Mouse (Mus musculus): Measurements from ENCODE around the gene Ube2g2. TPM values are rescaled to one million over a fixed set of nuclear protein-coding genes. Genes with fewer than 3 reads are reported as not detected.
"Not testable (repeated sequence)": the region's sequence is repeated elsewhere in the genome, so short reads cannot be mapped to it uniquely, and the experiment has no call there.

Ube2g2 gene
- polyA plus RNA-seq, 1 experiment from 2014 or later: 91.1 TPM

DNA sequence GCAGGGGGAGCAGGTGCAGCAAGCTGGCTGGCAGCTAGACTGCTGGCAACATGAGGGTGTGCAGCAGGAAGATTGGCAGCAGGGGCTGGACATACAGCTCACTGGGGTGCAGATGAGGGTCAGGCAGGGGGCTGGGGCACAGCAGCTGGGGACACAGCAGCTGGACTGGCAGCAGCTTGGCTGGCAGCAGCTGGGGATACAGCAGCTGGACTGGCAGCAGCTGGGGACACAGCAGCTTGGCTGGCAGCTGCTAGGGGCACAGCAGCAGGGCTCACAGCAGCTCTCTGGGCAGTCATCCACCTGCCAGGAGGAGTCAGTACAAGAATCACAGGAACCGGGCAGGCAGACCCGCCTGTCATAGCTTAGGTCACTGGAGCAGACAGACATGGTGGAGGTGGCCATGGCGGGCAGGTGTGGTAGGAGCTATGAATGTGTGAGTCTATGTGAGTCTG, 68.3 kb downstream of the Ube2g2 start, which contains the start of gene Gm19402:
Gene Gm19402 (minus strand): TSS at position 402 of the 452 bp plus-strand sequence.
- not testable (repeated sequence) for H3K36me3 ChIP-seq (replicated peaks); H3K4me1 ChIP-seq; H3K9ac ChIP-seq; H3K4me2 ChIP-seq; H3K4me3 ChIP-seq; H3K27ac ChIP-seq; H3K27me3 ChIP-seq (replicated peaks); ATAC-seq (replicated peaks); H3K9me3 ChIP-seq
- WGBS: 63% methylated on average over 3 of the region's 3 CpGs

MicroRNA genes within 50 kb of the gene (microRNA counts, 519-probe panel; counts per million panel counts)
- microRNA mmu-miR-1930: not detected

Small RNAs within 50 kb of the gene (microRNA-seq; reads per million reads assigned to microRNA genes)
- 12.7 reads per million, percentile 31 among the genes with 10 or more reads in this experiment for gene Mir1930

Other genes with a start within 250 kb of the Ube2g2 start
- 18.1 and 18.2 TPM in 2 replicates for gene Adarb1, start 204.0 kb upstream of the Ube2g2 start, polyA plus RNA-seq (2015; fragmentation: Nextera tagmentation; extraction: Ambion mirVana)
- 48.0 and 52.8 TPM in 2 replicates for gene Fam207a, start 106.5 kb upstream of the Ube2g2 start, polyA plus RNA-seq (2015; fragmentation: Nextera tagmentation; extraction: Ambion mirVana)
- 0.81 and 0.87 TPM in 2 replicates for gene Itgb2, start 92.0 kb upstream of the Ube2g2 start, polyA plus RNA-seq (2015; fragmentation: Nextera tagmentation; extraction: Ambion mirVana)
- 68.6 and 72.0 TPM in 2 replicates for gene Pttg1ip, start 40.6 kb upstream of the Ube2g2 start, polyA plus RNA-seq (2015; fragmentation: Nextera tagmentation; extraction: Ambion mirVana)
- gene Sumo3, start 16.2 kb upstream of the Ube2g2 start, polyA plus RNA-seq (2015; fragmentation: Nextera tagmentation; extraction: Ambion mirVana): 308 and 325 TPM in 2 replicates
- gene Gm49325, start 16.1 kb upstream of the Ube2g2 start, polyA plus RNA-seq (2015; fragmentation: Nextera tagmentation; extraction: Ambion mirVana): 2.5 TPM in 1 of 2 replicates, not detected in the other
- 1.5 and 1.7 TPM in 2 replicates for gene Tspear, start 64.3 kb downstream of the Ube2g2 start, polyA plus RNA-seq (2015; fragmentation: Nextera tagmentation; extraction: Ambion mirVana)
- gene Gm19402, start 68.5 kb downstream of the Ube2g2 start, polyA plus RNA-seq (2015; fragmentation: Nextera tagmentation; extraction: Ambion mirVana): not detected in 2 replicates
- not detected in 2 replicates for gene Gm9508, start 75.0 kb downstream of the Ube2g2 start, polyA plus RNA-seq (2015; fragmentation: Nextera tagmentation; extraction: Ambion mirVana)
- gene Gm10272, start 84.4 kb downstream of the Ube2g2 start, polyA plus RNA-seq (2015; fragmentation: Nextera tagmentation; extraction: Ambion mirVana): not detected in 2 replicates
- not detected in 2 replicates for gene Gm10024, start 89.2 kb downstream of the Ube2g2 start, polyA plus RNA-seq (2015; fragmentation: Nextera tagmentation; extraction: Ambion mirVana)
- gene Gm10142, start 93.5 kb downstream of the Ube2g2 start, polyA plus RNA-seq (2015; fragmentation: Nextera tagmentation; extraction: Ambion mirVana): not detected in 2 replicates
- gene Krtap12-1, start 98.3 kb downstream of the Ube2g2 start, polyA plus RNA-seq (2015; fragmentation: Nextera tagmentation; extraction: Ambion mirVana): not detected in 2 replicates
- not detected in 2 replicates for gene Gm10100, start 104.2 kb downstream of the Ube2g2 start, polyA plus RNA-seq (2015; fragmentation: Nextera tagmentation; extraction: Ambion mirVana)
- gene Gm18596, start 120.4 kb downstream of the Ube2g2 start, polyA plus RNA-seq (2015; fragmentation: Nextera tagmentation; extraction: Ambion mirVana): not detected in 2 replicates
- not detected in 2 replicates for gene Gm9736, start 129.1 kb downstream of the Ube2g2 start, polyA plus RNA-seq (2015; fragmentation: Nextera tagmentation; extraction: Ambion mirVana)
- not detected in 2 replicates for gene Gm3233, start 137.4 kb downstream of the Ube2g2 start, polyA plus RNA-seq (2015; fragmentation: Nextera tagmentation; extraction: Ambion mirVana)
- gene Gm3238, start 149.1 kb downstream of the Ube2g2 start, polyA plus RNA-seq (2015; fragmentation: Nextera tagmentation; extraction: Ambion mirVana): not detected in 2 replicates
- gene Gm7138, start 154.7 kb downstream of the Ube2g2 start, polyA plus RNA-seq (2015; fragmentation: Nextera tagmentation; extraction: Ambion mirVana): not detected in 2 replicates
- not detected in 2 replicates for gene Gm3250, start 160.3 kb downstream of the Ube2g2 start, polyA plus RNA-seq (2015; fragmentation: Nextera tagmentation; extraction: Ambion mirVana)
- not detected in 2 replicates for gene Gm7137, start 165.9 kb downstream of the Ube2g2 start, polyA plus RNA-seq (2015; fragmentation: Nextera tagmentation; extraction: Ambion mirVana)
- gene Gm9639, start 172.8 kb downstream of the Ube2g2 start, polyA plus RNA-seq (2015; fragmentation: Nextera tagmentation; extraction: Ambion mirVana): not detected in 2 replicates
- gene Gm19668, start 176.9 kb downstream of the Ube2g2 start, polyA plus RNA-seq (2015; fragmentation: Nextera tagmentation; extraction: Ambion mirVana): not detected in 2 replicates
- not detected in 2 replicates for gene Gm9507, start 189.6 kb downstream of the Ube2g2 start, polyA plus RNA-seq (2015; fragmentation: Nextera tagmentation; extraction: Ambion mirVana)
- gene Gm2696, start 192.4 kb downstream of the Ube2g2 start, polyA plus RNA-seq (2015; fragmentation: Nextera tagmentation; extraction: Ambion mirVana): not detected in 2 replicates
- gene Krtap10-4, start 204.8 kb downstream of the Ube2g2 start, polyA plus RNA-seq (2015; fragmentation: Nextera tagmentation; extraction: Ambion mirVana): not detected in 2 replicates
- not detected in 2 replicates for gene Krtap10-10, start 213.7 kb downstream of the Ube2g2 start, polyA plus RNA-seq (2015; fragmentation: Nextera tagmentation; extraction: Ambion mirVana)
- gene Gm36176, start 224.5 kb downstream of the Ube2g2 start, polyA plus RNA-seq (2015; fragmentation: Nextera tagmentation; extraction: Ambion mirVana): not detected in 2 replicates
- not detected in 2 replicates for gene Gm10318, start 230.6 kb downstream of the Ube2g2 start, polyA plus RNA-seq (2015; fragmentation: Nextera tagmentation; extraction: Ambion mirVana)
- not detected in 2 replicates for gene Gm3285, start 239.7 kb downstream of the Ube2g2 start, polyA plus RNA-seq (2015; fragmentation: Nextera tagmentation; extraction: Ambion mirVana)

Measured in midbrain, embryonic 15.5 days (tissue).